Mouse (Mus musculus) urinary bladder, adult 18-20 months (tissue): ENCODE measurements around the gene Wdfy2.
"Not testable (repeated sequence)": the region's sequence is repeated elsewhere in the genome, so short reads cannot be mapped to it uniquely, and the experiment has no call there.

Experiments
- DNase-seq, 2 experiments: peaks; one replicate each; pipeline ENCODE4 v3.0.0; 2022; ENCODE audit warnings: low spot score in 2 of 2, mixed read lengths in 2 of 2

Wdfy2 gene

DNA sequence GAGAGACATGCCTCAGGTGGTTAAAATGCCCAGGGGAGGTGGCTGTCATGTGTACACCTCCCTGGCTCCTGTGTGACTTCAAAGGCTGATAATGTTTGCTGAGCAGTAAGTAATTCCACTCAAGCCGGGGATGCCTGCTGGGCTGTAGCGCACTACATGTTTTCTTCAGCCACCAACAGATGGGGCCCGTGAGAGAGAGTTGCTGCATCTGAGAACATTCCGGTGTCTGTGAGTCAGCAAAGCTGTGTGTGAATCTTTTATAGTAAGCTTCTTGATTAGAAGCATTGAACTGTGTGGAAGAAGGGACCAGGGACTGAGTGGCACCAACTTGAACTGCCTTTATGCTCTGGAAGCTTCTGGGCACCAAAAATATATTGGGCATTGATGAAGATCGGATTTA is 42.0 kb downstream of the Wdfy2 start:
- peak; percentile 50 to 67 for DNase-seq

DNA sequence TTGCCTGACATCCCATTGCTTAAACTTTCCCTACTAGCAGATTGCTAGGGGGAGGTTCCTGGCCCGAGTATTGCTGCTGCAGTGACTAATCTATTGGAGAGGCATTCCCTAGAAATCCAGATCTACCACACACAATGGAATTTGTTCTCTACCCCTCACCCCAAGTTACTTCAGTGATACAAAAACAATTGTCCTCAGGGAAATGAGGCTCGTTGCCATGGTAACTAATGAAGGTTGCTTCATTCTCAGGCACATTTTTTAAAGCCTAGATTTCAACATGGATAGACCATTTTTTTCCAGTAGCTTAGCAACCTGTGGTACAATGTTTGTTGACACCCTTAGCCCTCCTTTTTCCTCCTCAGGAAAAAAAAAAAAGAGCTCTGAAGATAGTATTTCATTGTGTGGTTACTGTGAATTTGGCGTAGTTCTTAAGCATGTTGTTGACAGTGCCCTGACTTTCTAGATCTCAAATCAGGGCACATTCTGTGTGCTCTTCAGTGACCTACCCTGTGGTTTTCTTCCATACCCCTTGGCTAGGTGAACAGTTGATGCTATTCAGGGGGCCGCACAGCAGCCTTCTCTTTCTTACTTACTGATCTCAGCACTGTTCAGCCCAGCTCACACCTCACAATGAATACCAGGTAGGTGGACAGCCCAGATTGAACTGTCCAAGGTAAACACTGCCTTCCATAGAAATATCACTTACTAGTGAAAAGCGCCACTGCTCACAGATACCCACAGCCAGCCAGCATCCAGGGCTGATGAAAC is 42.8 kb downstream of the Wdfy2 start:
- DNase-seq: peak in 1 of 2 experiments; percentile 39

DNA sequence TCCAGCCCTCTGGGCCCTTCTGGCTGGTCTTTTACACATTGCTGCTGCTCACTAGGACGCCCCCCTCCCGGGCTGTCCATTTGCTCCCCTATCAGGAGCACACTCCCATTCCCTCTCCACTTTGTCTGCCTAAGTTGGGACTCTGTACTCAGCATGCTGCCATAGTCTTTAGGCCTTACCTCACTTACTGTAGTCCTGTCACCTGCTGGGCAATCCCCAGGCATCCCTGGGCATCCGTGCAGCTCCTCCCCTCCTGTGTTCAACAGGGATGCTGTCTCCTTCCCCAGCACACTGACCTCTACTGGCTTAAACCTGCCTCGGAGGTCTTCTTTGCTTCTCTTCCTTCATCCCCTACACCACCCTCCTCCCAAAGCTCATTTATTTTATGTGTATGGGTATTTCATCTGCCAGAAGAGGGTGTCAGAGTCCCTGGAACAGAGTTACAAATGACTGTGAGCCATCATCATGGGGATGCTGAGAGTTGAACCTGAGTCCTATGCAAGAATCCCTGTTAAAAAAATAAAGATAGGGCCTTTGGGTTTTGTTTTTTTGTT is 44.7 kb downstream of the Wdfy2 start:
- DNase-seq: no peak

DNA sequence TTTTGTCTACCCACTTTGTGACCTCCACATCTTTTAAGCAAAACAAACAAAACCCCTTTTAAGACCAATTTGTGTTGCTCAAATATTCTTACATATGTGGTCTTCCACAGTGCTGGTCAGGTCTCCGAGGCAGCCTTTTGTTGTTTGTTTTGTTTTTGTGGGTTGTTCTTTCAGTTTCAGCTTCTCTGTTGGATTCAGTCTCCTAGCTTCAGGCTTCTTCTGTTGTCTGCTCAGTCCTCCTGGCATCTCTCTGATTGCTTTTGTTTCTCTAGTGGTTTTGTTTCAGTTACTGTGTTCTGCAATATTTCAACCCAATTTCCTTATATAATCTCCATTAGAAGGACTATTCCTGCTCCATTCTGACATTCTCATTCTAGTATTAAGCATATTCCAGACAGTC is 46.1 kb downstream of the Wdfy2 start:
- no peak for DNase-seq

DNA sequence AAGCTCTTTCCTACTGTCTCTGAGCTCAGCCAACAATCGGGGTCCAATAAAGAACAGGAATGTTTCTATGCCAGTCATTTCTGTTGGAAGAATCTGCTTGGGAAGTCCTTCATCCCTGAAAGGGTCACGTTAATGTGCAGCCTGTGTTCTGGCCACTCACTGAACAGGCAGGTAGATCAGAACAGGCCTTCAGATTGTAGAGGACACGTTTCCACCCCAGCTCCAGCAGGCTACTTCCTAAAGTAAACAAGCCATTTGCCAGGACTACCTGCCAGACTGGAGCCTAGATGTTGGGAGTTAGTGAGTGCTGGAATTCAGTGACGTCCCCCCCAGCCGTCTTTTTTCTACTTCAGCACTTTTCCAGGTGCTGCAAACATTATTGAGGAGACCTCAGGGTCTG is 46.7 kb downstream of the Wdfy2 start:
- no peak for DNase-seq

DNA sequence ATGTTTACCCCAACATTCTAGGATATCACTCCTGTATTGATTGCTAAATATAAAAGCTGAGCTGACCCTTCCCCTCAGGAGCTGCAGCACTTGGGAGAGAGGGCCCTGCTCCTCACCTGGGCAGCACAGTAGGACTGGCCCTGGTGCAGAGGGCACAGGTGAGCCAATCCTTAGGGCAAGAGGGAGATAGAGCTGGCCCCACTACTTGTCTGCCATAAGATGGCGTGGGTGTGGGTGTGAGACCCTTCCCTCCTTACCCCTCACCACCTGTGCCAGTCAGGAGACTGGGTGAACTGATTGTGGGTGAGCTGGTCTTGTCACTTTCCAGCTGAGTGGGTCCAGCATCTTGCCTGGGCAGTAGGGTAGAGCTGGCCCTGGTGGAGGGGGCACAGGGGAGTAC is 47.2 kb downstream of the Wdfy2 start:
- DNase-seq: no peak

DNA sequence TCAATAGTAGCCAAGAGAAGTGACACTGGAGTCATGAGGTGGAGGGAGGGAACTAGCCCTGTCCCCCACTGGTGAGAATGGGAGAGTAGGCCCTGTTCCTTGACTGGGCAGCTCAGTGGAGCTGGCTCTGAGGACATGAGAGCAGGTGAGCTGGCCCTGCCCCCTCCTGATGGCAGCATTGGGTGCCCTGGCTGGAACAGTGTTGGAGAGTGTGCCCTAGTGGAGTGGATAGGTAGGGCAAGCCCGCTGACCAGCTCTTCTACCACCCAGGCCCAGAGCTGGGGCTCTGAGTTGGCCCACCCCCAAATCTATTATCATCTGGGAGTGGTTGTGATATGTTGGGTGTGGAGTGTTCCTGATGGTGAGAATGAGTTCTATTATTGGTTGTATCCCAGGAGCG is 47.7 kb downstream of the Wdfy2 start:
- DNase-seq: no peak

DNA sequence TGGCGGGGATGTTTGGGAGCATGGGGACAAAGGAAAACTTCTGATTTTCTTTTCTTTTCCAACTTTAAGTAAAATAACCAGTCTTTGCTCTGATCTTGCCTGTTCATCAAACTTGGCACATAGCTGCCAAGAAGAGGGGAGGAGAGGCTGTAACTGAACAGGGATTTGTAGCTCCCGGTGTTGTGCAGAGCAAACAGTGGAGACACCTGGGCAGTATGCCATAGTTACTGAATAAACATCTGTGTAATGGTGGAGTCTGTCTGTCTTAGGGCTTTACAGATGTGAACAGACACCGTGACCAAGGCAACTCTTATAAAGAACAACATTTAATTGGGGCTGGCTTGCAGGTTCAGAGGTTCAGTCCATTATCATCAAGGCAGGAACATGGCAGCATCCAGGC is 53.9 kb downstream of the Wdfy2 start:
- no peak for DNase-seq

DNA sequence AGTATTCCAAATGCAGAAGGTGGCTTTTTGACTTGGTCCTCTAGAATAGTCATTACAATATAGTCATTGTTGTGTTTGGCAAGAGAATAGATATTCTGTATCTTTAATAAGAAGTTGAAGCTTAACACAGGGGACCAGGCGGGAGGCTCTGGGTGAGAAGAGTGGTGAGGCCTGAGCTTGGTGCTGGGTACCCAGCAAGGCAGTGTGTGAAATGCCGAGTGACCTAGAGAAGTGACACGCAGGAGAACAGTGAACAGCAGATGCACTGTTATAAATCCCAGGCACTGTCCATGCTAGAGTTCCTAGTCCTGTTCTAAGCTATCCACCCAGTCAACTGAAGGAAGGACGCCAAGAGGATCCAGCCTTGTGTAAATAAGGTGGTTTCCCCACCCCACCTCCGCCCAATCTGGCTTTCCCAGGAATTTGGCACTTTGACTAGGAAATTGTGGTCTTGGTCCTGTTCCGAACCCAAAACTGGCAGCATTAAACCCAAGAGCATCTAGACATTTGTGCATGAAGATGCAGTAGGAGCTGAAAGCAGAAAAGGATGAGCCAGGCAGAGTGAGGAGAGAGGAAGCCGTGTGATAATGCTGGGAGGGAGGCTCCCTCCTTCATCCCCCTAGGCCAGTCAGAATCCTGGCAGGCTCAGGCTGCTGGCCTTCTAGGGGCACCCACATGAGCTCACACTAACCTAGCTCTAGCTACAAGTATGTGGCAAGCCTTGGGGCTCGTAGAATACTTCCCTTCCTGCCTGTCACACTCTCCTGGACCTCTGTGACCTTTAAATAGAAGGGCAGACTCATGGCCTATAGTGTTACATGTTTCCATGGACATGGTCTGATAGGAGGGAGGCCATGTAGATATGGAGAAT is 55.5 kb downstream of the Wdfy2 start:
- DNase-seq: peak in 1 of 2 experiments; percentile 21

DNA sequence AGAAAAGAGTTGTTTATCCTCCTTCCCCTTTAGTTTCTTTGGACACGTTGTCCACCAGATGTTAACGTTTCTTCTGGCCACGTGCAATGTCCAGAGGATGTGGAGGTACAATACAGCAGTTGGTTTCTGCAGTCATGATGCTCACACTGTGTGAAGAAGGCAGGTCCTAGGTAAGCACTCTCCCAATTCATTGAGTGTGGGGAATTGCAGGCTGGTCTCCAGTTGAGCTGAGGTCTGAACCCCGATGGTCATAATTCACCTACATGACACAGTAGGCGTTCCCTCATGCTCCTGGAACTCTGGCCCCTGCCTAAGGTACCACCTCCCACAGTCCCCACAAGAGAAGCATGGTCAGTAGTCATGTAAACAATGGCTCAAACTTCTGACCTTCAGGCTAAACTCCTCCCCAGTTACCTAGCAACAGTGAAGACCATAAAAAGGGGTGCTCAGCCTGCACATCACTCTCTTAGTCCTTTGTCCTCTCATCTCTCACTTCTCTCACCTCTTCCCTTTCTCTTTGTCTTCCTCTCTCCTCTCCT is 56.2 kb downstream of the Wdfy2 start:
- DNase-seq: not testable (repeated sequence)

GRCm38 (mm10) chr14:62894924-62895840 is 57.7 kb downstream of the Wdfy2 start:
- DNase-seq: no peak

DNA sequence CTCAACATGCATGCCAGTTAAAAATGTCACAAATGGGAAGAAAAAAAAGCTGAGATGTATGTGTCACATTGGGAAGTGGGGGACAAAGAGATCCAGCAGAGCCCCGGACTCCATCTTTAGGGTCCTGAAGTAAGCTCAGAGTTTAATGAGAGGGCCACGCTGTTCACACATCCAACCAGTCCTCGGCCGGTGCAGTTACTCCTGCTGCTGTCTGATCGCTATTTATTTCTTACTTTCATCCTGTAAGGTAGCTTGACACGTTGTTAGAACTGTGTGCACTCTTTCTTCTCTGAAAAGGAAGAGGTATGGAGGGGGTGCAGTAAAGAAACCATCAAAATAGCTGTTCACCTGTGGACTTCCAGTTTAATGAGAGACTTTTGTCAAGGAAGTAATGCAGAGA is 60.6 kb downstream of the Wdfy2 start:
- DNase-seq: no peak

DNA sequence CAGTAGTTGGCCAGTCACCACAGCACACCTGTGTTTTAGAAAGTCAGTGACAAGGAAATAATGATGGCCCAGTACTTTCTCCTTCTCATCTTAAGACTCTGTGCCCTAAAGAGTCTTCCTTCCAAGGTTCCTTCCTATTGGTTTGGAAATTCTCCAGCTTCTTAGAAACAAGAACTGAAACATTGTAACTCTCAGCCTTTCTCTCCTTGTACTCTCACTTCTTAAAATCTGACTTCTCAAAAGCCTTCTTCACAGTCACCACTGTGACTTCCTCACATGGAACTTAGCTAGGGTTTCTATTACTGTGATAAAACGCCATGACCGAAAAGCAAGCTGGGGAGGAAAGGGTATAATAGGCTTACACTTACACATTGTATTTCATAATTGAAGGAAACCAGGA is 70.4 kb downstream of the Wdfy2 start:
- DNase-seq: no peak

DNA sequence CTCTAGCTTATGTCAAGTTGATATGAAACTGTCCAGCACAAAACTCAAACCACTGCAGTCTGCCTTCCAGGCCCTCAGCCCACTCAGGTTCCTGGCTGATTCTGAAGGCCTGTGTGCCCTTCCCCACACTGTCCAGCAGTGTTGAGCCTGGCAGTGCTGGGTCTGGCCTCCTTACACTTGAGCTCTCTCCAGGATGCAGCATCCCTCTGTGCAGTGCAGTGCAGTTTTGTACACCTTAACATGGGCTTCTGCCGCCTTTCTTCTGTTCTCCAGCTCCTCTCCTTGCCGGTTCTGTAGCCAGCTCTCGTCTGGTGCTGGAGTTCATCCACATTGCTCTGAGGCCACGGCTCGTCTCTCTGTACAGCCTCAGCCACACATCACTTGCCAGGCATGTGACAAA is 71.1 kb downstream of the Wdfy2 start:
- DNase-seq: no peak

GRCm38 (mm10) chr14:62910859-62911258 is 73.4 kb downstream of the Wdfy2 start:
- DNase-seq: no peak

DNA sequence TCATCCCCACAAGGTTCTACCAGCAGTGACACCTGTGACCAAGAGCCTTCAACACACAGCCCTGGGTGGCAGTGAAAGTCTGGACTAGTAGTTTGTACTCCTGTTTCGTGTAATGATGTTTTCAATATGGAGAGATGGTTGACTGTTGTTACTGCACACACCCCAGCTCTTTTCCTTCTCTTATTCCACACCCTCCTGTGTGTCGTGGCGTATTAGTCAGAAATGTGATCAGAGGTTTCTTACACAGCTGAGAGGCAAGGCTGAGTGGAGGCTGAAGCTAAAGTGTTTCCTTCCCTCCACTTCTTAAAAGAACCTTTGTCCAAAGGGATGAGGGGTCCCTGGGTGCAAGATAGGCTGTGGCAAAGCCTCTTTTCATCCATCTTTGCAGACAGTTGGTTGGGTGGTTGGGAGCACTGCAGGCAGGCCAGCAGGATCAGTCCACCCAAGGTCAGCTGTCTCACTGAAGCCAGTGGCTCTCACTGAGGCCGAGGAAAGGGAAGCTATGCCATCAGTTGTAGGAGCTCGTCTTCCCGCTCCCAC is 77.7 kb downstream of the Wdfy2 start:
- DNase-seq: no peak

DNA sequence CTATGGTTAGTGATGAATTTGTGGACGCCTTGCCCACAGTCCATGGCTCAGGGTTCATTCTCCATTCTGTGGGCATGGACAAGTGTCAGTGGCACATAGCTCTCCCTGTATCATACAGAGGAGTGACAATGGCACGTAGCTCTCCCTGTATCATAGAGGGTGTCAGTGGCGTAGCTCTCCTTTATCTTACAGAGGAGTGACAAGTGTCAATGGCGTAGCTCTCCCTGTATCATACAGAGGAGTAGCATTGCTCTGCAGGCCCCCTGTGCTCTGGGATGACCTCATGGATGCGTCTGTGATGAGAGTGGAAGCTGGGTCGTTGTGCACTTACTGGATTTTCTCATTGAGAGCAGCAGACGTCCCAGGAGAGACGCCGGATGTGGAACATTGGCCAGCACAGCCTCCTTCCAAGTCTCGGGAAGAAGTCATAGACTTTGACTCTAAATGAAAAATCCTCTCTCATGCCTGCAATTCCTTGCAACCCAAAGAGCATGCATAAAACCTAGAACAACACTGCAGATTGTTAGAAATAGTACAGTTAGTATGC is 79.1 kb downstream of the Wdfy2 start:
- no peak for DNase-seq

DNA sequence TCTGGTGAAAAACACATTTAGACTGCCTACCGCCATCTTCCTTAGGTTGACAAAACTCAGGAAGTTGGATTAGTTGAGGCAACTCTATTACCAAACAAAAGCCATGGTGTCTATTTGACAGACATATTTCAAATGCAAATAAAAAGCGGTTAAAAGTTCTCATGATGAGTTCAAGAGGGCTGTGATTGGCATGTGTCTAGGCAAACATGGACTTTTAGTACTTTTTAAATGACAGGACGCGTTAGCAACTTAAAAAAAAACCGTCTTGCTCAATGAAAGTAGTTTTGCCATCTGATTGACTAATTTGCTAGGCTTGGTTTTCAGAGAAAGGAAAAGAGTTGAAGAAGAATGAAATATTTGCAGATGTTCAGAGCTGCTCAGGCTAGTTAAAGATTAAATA is 83.9 kb downstream of the Wdfy2 start:
- no peak for DNase-seq

DNA sequence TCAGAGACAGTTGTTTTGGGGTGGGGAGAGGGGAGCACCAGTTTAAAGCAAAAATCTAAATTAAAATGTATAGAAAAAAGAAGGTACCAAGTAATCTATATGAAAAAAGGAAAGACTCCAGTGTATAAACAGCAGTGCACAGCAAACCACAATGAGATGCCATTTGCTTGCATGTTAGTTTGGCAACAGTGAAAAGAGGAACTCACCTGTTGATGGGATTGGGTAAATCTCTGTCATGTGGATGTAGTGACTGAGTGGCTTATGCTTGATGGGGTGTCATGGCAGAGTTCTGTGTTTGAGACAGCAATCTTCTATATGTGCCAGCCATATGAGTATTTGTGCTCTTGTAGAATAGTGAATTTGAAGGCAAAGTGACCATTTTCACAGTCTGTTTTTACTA is 85.2 kb downstream of the Wdfy2 start:
- no peak for DNase-seq

- no peak for DNase-seq
These were observed 87.3 kb downstream of the Wdfy2 start for GRCm38 (mm10) chr14:62924800-62925199.

DNA sequence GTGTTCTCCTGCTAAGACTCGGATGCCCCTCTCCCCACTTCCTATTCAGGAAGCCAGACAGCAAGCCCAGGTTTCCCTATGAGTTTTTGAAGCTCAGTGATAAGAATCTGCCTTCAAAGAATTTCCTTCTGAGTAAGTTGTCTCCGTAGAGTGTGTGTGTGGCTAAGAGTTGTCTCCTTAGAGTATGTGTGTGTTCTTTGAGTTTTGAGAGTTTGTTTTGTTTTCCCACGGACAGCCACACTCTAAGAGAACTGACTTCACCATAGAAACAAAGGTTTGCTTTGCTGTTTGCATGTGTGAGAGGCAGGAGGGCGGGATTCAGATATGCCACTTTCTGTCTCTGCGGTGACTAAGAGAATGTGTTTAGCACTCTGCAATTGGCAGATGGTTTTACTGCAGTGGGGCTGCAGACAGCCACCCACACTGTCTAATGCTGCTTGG is 90.6 kb downstream of the Wdfy2 start:
- DNase-seq: no peak
